Mouse (Mus musculus) lung, embryonic 16.5 days (tissue): ENCODE results near the gene Zfp12. TPM values are rescaled to one million over a fixed set of nuclear protein-coding genes. Genes with fewer than 3 reads are reported as not detected.

Experiments used
- ATAC-seq: fragments of 200-750 bp; cut with Nextera tagmentation; 2 replicates; pipeline ENCODE4 v1.8.0; 2017; ENCODE audit warnings: low read depth, mild to moderate bottlenecking, moderate library complexity
- H3K27ac ChIP-seq: fragments of 300-500 bp; sonication (generic); 2 replicates; pipeline ENCODE4 v1.5.1; 2014; ENCODE audit warnings: mild to moderate bottlenecking, control low read depth, low read length
- H3K27me3 ChIP-seq: fragments of 300-500 bp; sonication (generic); 2 replicates; pipeline ENCODE4 v1.6.1; 2014; ENCODE audit warnings: low read depth, low read length, mixed read lengths; ENCODE audit not compliant: control insufficient read depth, insufficient read depth
- H3K36me3 ChIP-seq: fragments of 300-500 bp; sonication (generic); 2 replicates; pipeline ENCODE4 v1.6.1; 2014; ENCODE audit warnings: low read length; ENCODE audit not compliant: control insufficient read depth, insufficient read depth
- H3K4me1 ChIP-seq: fragments of 300-500 bp; sonication (generic); replicated peaks from 2 replicates; pipeline ENCODE4 v1.6.1; 2014; ENCODE audit warnings: low read length, mixed read lengths; ENCODE audit not compliant: control insufficient read depth, insufficient read depth
- H3K4me2 ChIP-seq: fragments of 300-500 bp; sonication (generic); 2 replicates; pipeline ENCODE4 v1.6.1; 2014; ENCODE audit warnings: low read depth, low read length, control low read depth
- H3K4me3 ChIP-seq: fragments of 300-500 bp; sonication (generic); 2 replicates; pipeline ENCODE4 v1.5.1; 2014; ENCODE audit warnings: mild to moderate bottlenecking, low read length, control low read depth
- H3K9ac ChIP-seq: fragments of 300-500 bp; sonication (generic); 2 replicates; pipeline ENCODE4 v1.6.1; 2014; ENCODE audit warnings: low read length, control low read depth
- H3K9me3 ChIP-seq: fragments of 300-500 bp; sonication (generic); 2 replicates; pipeline ENCODE4 v1.6.1; 2016; ENCODE audit warnings: low read length; ENCODE audit not compliant: control insufficient read depth
- WGBS: fragments of 180-500 bp; shearing (Covaris S2); extraction: QIAGEN DNeasy Blood & Tissue Kit; methylation state at CpG from one replicate; pipeline ENCODE4 v1.1.7; 2014; 5-methylcytosine and 5-hydroxymethylcytosine counted together
- polyA plus RNA-seq: library from polyadenylated mRNA; unstranded; fragments of >200 nt; fragmentation: Nextera tagmentation; extraction: Ambion mirVana; gene quantifications from 2 replicates; pipeline ENCODE4 v1.2.1, GENCODE M21; 2015

Gene Zfp12
- polyA plus RNA-seq, 1 experiment from 2014 or later = 13.9 TPM

DNA sequence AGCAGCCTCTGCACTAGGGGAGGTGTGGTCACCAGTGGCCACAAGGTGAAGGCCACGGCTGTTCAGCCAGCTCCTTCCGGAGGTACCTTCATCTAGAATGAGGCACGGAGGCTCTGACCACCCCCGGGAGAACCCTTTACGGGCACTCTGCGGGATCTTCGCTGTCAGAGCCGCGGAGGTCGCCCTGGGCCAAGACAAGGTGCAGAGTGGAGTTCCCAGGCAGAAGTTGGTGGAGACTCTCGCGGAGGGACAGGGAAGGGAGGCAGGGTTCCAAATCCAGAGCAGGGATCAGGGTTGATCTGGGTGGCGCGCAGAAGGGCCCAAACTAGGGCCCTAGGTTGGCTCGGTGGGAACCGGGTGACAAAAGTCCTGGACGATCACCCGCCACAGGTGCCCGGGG is 57.9 kb downstream of the Zfp12 start:
- H3K27me3 ChIP-seq = peaks cover 60% of the 10 kb centered on the region
- peak overlapping the region; percentile 56 for H3K4me3 ChIP-seq
- under 1% methylated on average over 19 of the region's 19 CpGs for WGBS
- peak overlapping the region; percentile 66 for H3K9ac ChIP-seq
- no peak for ATAC-seq
- H3K4me1 ChIP-seq = peaks cover 21% of the 10 kb centered on the region
- no peaks in the 10 kb centered on the region for H3K36me3 ChIP-seq
- peak overlapping the region; percentile 91 for H3K4me2 ChIP-seq
- no peak overlapping the region for H3K27ac ChIP-seq
- no peaks in the 10 kb centered on the region for H3K9me3 ChIP-seq

DNA sequence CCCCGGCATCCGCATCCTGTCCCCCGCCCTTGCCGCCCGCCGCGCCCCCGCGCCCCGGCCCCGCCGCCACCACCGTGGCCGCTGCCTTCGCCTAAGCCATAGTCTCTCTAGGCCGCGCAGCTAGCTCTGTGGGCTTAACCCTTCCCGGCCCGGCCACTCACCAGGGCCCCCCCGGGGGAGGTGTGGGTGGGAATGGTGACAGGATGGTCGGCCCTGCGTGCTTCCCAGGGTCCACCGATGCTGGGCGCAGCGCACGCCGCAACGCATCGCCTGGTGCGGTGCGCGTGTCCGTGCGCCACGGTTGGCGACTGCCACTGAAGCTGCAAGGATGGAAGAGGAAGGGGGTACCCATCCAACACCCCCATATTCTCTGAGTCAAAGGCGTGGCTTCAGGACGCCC is 58.4 kb downstream of the Zfp12 start, which contains the start of gene Zfp853:
Gene Zfp853 (minus strand): TSS at position 220 of the 400 bp plus-strand sequence.
- Histone ChIP-seq H3K27me3 (peaks cover 54% of the 10 kb centered on the region), H3K27ac (no peak within 1 kb of the TSS), H3K36me3 (no peaks in the 10 kb centered on the region; the same call in 1 of the 2 replicates), H3K9me3 (no peaks in the 10 kb centered on the region), H3K4me3 (peak within 1 kb of the TSS; percentile 56), H3K4me1 (peaks cover 23% of the 10 kb centered on the region), H3K4me2 (peak within 1 kb of the TSS; percentile 91), H3K9ac (peak within 1 kb of the TSS; percentile 66)
- no peak; the same call in 1 of the 2 replicates for ATAC-seq
- 1% methylated on average over 36 of the region's 38 CpGs for WGBS

DNA sequence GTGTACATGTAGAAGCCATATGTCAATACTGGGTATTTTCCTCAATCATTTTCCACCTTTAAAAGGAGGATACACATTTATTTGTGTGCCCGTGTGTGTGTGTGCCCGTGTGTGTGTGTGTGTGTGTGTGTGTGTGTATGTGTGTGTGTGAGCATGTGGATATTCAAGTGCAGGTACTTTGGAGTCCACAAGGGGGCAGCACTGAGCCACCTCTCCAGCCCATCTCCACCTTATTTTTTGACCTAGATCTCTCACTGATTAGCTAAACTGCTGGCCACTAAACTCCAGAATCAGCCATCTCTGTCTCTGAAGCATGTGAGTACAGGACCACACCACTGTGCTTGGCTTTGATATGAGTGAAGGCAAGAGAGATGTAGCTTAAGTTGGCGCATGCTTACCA is 59.9 kb downstream of the Zfp12 start:
- 87% methylated on average over 3 of the region's 3 CpGs for WGBS
- ATAC-seq = no peak
- H3K4me3 ChIP-seq = no peak overlapping the region
- H3K36me3 ChIP-seq = peaks cover 5% of the 10 kb centered on the region
- peaks cover 23% of the 10 kb centered on the region for H3K4me1 ChIP-seq
- no peak overlapping the region for H3K27ac ChIP-seq
- H3K9ac ChIP-seq = no peak overlapping the region
- no peak overlapping the region for H3K4me2 ChIP-seq
- no peaks in the 10 kb centered on the region for H3K9me3 ChIP-seq
- H3K27me3 ChIP-seq = peaks cover 40% of the 10 kb centered on the region

DNA sequence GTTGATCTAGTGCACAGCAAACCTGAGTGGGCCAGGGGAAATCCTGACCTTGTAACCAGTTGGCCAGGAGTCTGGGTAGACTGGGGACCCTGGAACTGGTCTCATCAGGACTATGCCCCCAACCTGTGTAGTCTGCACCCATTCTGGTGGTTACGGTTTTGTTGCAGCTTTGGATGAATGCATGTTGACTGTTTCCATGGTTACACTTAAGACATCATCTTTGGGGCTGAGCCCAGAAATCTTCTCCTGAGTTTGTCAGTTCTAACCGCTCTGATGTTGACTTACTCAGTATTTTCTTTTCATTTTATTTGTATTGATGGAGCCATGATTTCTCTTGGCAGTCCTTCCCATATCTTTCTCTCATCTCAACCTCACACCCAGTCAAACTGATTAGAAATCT is 60.4 kb downstream of the Zfp12 start:
- no peak overlapping the region for H3K9ac ChIP-seq
- no peak overlapping the region for H3K27ac ChIP-seq
- peaks cover 10% of the 10 kb centered on the region for H3K36me3 ChIP-seq
- H3K27me3 ChIP-seq = peaks cover 37% of the 10 kb centered on the region
- no peak overlapping the region for H3K4me2 ChIP-seq
- peaks cover 23% of the 10 kb centered on the region for H3K4me1 ChIP-seq
- 81% methylated on average over 2 of the region's 2 CpGs for WGBS
- no peaks in the 10 kb centered on the region for H3K9me3 ChIP-seq
- H3K4me3 ChIP-seq = no peak overlapping the region
- ATAC-seq = no peak

DNA sequence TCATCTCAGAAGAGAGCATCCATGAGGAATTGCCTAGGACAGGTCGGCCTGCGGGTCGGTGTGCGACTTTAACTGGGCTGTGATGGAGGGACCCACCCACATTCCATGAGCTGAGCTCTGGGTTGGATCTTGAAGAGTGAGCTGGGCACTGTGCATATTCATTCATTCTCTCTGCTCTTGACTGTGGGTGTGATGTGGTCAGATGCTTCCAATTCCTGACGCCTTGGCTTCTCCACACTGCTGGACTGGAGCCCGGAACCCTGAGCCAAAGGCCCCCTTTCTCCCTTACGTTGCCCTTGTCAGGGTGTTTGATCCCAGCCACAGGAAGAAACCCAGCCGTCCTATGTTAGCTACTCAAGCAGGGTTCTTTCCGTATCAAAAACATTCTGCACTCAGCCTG is 63.0 kb downstream of the Zfp12 start:
- no peaks in the 10 kb centered on the region for H3K9me3 ChIP-seq
- no peak overlapping the region for H3K9ac ChIP-seq
- no peak overlapping the region for H3K4me3 ChIP-seq
- no peak overlapping the region for H3K4me2 ChIP-seq
- WGBS = 64% methylated on average over 9 of the region's 9 CpGs
- H3K36me3 ChIP-seq = peaks cover 23% of the 10 kb centered on the region
- peak; percentile 77 for ATAC-seq
- no peak overlapping the region for H3K27ac ChIP-seq
- H3K27me3 ChIP-seq = peaks cover 17% of the 10 kb centered on the region
- peaks cover 21% of the 10 kb centered on the region for H3K4me1 ChIP-seq

DNA sequence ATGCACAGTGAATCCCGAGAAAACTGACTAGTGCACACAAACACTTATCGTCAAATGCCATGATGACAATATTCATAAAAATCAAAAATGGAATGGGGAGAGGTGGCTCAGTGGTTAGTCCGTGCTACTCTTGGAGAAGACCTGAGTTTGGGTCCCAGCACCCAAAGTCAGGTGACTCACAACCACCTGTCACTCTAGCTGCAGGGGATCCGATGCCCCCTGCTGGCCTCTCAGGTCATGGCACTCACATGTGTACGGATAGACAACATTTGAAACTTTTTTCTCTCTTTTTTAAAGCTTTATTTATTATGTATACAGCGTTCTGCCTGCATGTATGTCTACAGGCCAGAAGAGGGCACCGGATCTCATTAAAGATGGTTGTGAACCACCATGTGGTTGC is 63.4 kb downstream of the Zfp12 start:
- no peak overlapping the region for H3K4me2 ChIP-seq
- H3K4me3 ChIP-seq = no peak overlapping the region
- no peak overlapping the region for H3K27ac ChIP-seq
- H3K9me3 ChIP-seq = no peaks in the 10 kb centered on the region
- peaks cover 25% of the 10 kb centered on the region for H3K36me3 ChIP-seq
- peaks cover 13% of the 10 kb centered on the region for H3K27me3 ChIP-seq
- no peak overlapping the region for H3K9ac ChIP-seq
- 76% methylated on average over 7 of the region's 7 CpGs for WGBS
- H3K4me1 ChIP-seq = peaks cover 17% of the 10 kb centered on the region
- ATAC-seq = no peak

Other genes starting within 250 kb of the Zfp12 start
- gene Rnf216, start 122.2 kb upstream of the Zfp12 start, polyA plus RNA-seq = 35.0 and 35.9 TPM in 2 replicates
- not detected in 2 replicates for gene Olfr718-ps1, start 87.6 kb upstream of the Zfp12 start, polyA plus RNA-seq
- gene Rbak, start 54.4 kb upstream of the Zfp12 start, polyA plus RNA-seq = 11.7 and 12.7 TPM in 2 replicates
- gene Spdye4b, start 54.1 kb upstream of the Zfp12 start, polyA plus RNA-seq = 0.11 TPM in 1 of 2 replicates, not detected in the other
- not detected in 2 replicates for gene Spdye4a, start 8.3 kb upstream of the Zfp12 start, polyA plus RNA-seq
- gene Zfp316, start 34.9 kb downstream of the Zfp12 start, polyA plus RNA-seq = 0.92 and 1.2 TPM in 2 replicates
- 0.05 TPM in 1 of 2 replicates, not detected in the other for gene Zfp853, start 58.5 kb downstream of the Zfp12 start, polyA plus RNA-seq
- gene E130309D02Rik, start 80.2 kb downstream of the Zfp12 start, polyA plus RNA-seq = 32.3 and 33.0 TPM in 2 replicates
- gene Zdhhc4, start 94.1 kb downstream of the Zfp12 start, polyA plus RNA-seq = 72.7 and 79.2 TPM in 2 replicates
- gene Grid2ip, start 122.2 kb downstream of the Zfp12 start, polyA plus RNA-seq = 0.04 TPM in 1 of 2 replicates, not detected in the other
- gene Kdelr2, start 168.7 kb downstream of the Zfp12 start, polyA plus RNA-seq = 320 and 341 TPM in 2 replicates
- 8.4 TPM in 2 replicates for gene Daglb, start 229.4 kb downstream of the Zfp12 start, polyA plus RNA-seq